Mouse (Mus musculus) adrenal gland, adult (tissue): Measurements from ENCODE around the gene Asic2.

Experiments used
- DNase-seq, 2 experiments: peaks; one replicate each; pipeline ENCODE4 v3.0.0; 2022 to 2023; ENCODE audit warnings: low spot score in 1 of 2; ENCODE audit not compliant: inconsistent age in 2 of 2

Asic2 gene

GRCm38 (mm10) chr11:80882229-80882810 lies 1085.9 kb downstream of the Asic2 start:
- DNase-seq: no peak

- peak in 1 of 2 experiments; percentile 43 for DNase-seq
Observed at GRCm38 (mm10) chr11:80878026-80878425, 1090.2 kb downstream of the Asic2 start.

- peak; percentile 92 to 96 for DNase-seq
Observed at GRCm38 (mm10) chr11:80877131-80877651, 1091.1 kb downstream of the Asic2 start.

- peak; percentile 77 to 92 for DNase-seq
Observed at GRCm38 (mm10) chr11:80872509-80873474, 1095.5 kb downstream of the Asic2 start.

- DNase-seq: no peak
Observed at GRCm38 (mm10) chr11:80868039-80868438, 1100.2 kb downstream of the Asic2 start.

GRCm38 (mm10) chr11:80862941-80863340 lies 1105.3 kb downstream of the Asic2 start:
- DNase-seq: peak in 1 of 2 experiments; percentile 80

- DNase-seq: no peak
Observed at GRCm38 (mm10) chr11:80858065-80858464, 1110.2 kb downstream of the Asic2 start, which contains the start of gene Spaca3. Gene Spaca3, plus strand, starts transcription at chr11:80858365.

- DNase-seq: no peak
Observed at GRCm38 (mm10) chr11:80856827-80857226, 1111.4 kb downstream of the Asic2 start.

GRCm38 (mm10) chr11:80854908-80855307 lies 1113.3 kb downstream of the Asic2 start:
- no peak for DNase-seq

GRCm38 (mm10) chr11:80854430-80854829 lies 1113.8 kb downstream of the Asic2 start:
- DNase-seq: no peak

- peak in 1 of 2 experiments; percentile 34 for DNase-seq
Observed at GRCm38 (mm10) chr11:80853014-80853413, 1115.2 kb downstream of the Asic2 start.

- peak in 1 of 2 experiments; percentile 60 for DNase-seq
Observed at GRCm38 (mm10) chr11:80851859-80852258, 1116.4 kb downstream of the Asic2 start.

GRCm38 (mm10) chr11:80848131-80848530 lies 1120.1 kb downstream of the Asic2 start:
- DNase-seq: no peak

GRCm38 (mm10) chr11:80846115-80846514 lies 1122.1 kb downstream of the Asic2 start:
- DNase-seq: no peak

GRCm38 (mm10) chr11:80845486-80845885 lies 1122.8 kb downstream of the Asic2 start:
- DNase-seq: no peak

GRCm38 (mm10) chr11:80843435-80843834 lies 1124.8 kb downstream of the Asic2 start:
- DNase-seq: no peak

- no peak for DNase-seq
Observed at GRCm38 (mm10) chr11:80838724-80839123, 1129.5 kb downstream of the Asic2 start.

- no peak for DNase-seq
Observed at GRCm38 (mm10) chr11:80835841-80836240, 1132.4 kb downstream of the Asic2 start.

- no peak for DNase-seq
Observed at GRCm38 (mm10) chr11:80835395-80835794, 1132.9 kb downstream of the Asic2 start.
